Mouse (Mus musculus): ENCODE data around the gene Klk12. TPM values are rescaled to one million over a fixed set of nuclear protein-coding genes. Genes with fewer than 3 reads are reported as not detected.

Gene Klk12
- total and polyA plus RNA-seq, 2 experiments from 2014 or later = not detected

GRCm38 (mm10) chr7:43771916-43772315, 3.2 kb downstream of the Klk12 start:
- Histone ChIP-seq H3K27me3 (ENCODE audit: insufficient read depth, low read length) (no peaks in the 10 kb centered on the region), H3K27ac (ENCODE audit: low read depth, low read length) (no peak overlapping the region), H3K9ac (replicated peaks; ENCODE audit: low read length, poor library complexity, severe bottlenecking) (no peak overlapping the region), H3K4me3 (ENCODE audit: low read depth, low read length) (no peak overlapping the region), H3K36me3 (ENCODE audit: insufficient read depth, low read length) (no peaks in the 10 kb centered on the region), H3K4me2 (ENCODE audit: low read depth, low read length, poor library complexity, severe bottlenecking) (no peak overlapping the region), H3K9me3 (ENCODE audit: low read length) (no peaks in the 10 kb centered on the region), H3K4me1 (ENCODE audit: insufficient read depth, low read length) (no peaks in the 10 kb centered on the region)
- no peak for TF ChIP-seq CTCF (IDR thresholded peaks at IDR 0.05)
- WGBS = 94% methylated on average over 6 of the region's 6 CpGs
- DNase-seq (ENCODE audit: low spot score) = no peak
- no peak for ATAC-seq (ENCODE audit: low FRiP score)

GRCm38 (mm10) chr7:43772901-43773300, 4.2 kb downstream of the Klk12 start:
- ATAC-seq (ENCODE audit: low FRiP score) (no peak), DNase-seq (ENCODE audit: low spot score) (no peak)
- Histone ChIP-seq H3K4me1 (ENCODE audit: insufficient read depth, low read length) (no peaks in the 10 kb centered on the region), H3K9ac (replicated peaks; ENCODE audit: low read length, poor library complexity, severe bottlenecking) (no peak overlapping the region), H3K9me3 (ENCODE audit: low read length) (no peaks in the 10 kb centered on the region), H3K4me3 (ENCODE audit: low read depth, low read length) (no peak overlapping the region), H3K27me3 (ENCODE audit: insufficient read depth, low read length) (no peaks in the 10 kb centered on the region), H3K27ac (ENCODE audit: low read depth, low read length) (no peak overlapping the region), H3K4me2 (ENCODE audit: low read depth, low read length, poor library complexity, severe bottlenecking) (no peak overlapping the region), H3K36me3 (ENCODE audit: insufficient read depth, low read length) (no peaks in the 10 kb centered on the region)
- WGBS = 81% methylated on average over 3 of the region's 3 CpGs
- no peak for TF ChIP-seq CTCF (IDR thresholded peaks at IDR 0.05)

DNA sequence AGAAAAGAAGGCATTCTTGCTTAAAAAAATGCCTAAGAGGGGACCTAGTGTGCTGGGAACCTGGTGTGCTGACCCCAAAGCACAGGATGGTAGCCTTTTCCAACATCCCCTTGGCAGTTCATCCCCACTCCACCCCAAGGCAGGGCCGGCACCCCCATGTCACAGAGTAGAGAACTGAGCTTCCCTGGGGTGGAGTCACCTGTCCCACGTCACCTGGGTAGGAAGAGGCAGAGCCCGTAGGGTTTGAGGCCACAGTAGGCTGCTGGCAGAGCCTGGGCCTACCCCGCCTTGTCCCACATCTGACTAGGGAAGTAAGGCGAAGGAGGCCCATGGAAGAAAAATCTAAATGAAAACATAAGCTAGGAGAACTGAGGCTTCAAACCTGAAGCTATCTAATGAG, 5.7 kb downstream of the Klk12 start, which contains the start of gene Klk11:
Gene Klk11 (plus strand): TSS at position 241 of the 400 bp plus-strand sequence.
- Histone ChIP-seq H3K27ac (ENCODE audit: low read depth, low read length) (no peak within 1 kb of the TSS), H3K9ac (replicated peaks; ENCODE audit: low read length, poor library complexity, severe bottlenecking) (no peak within 1 kb of the TSS), H3K9me3 (ENCODE audit: low read length) (no peaks in the 10 kb centered on the region), H3K4me3 (ENCODE audit: low read depth, low read length) (no peak within 1 kb of the TSS), H3K36me3 (ENCODE audit: insufficient read depth, low read length) (no peaks in the 10 kb centered on the region), H3K27me3 (ENCODE audit: insufficient read depth, low read length) (no peaks in the 10 kb centered on the region), H3K4me1 (ENCODE audit: insufficient read depth, low read length) (no peaks in the 10 kb centered on the region), H3K4me2 (ENCODE audit: low read depth, low read length, poor library complexity, severe bottlenecking) (no peak within 1 kb of the TSS)
- DNase-seq (ENCODE audit: low spot score) (no peak), ATAC-seq (ENCODE audit: low FRiP score) (no peak)
- WGBS = 93% methylated on average over 5 of the region's 5 CpGs
- TF ChIP-seq CTCF (IDR thresholded peaks at IDR 0.05) = no peak

GRCm38 (mm10) chr7:43774802-43775201, 6.1 kb downstream of the Klk12 start:
- Histone ChIP-seq H3K27me3 (ENCODE audit: insufficient read depth, low read length) (no peaks in the 10 kb centered on the region), H3K9ac (replicated peaks; ENCODE audit: low read length, poor library complexity, severe bottlenecking) (no peak overlapping the region), H3K9me3 (ENCODE audit: low read length) (no peaks in the 10 kb centered on the region), H3K4me3 (ENCODE audit: low read depth, low read length) (no peak overlapping the region), H3K36me3 (ENCODE audit: insufficient read depth, low read length) (no peaks in the 10 kb centered on the region), H3K4me1 (ENCODE audit: insufficient read depth, low read length) (no peaks in the 10 kb centered on the region), H3K4me2 (ENCODE audit: low read depth, low read length, poor library complexity, severe bottlenecking) (no peak overlapping the region), H3K27ac (ENCODE audit: low read depth, low read length) (no peak overlapping the region)
- WGBS = 38% methylated on average over 6 of the region's 6 CpGs
- no peak for TF ChIP-seq CTCF (IDR thresholded peaks at IDR 0.05)
- ATAC-seq (ENCODE audit: low FRiP score) = no peak
- DNase-seq (ENCODE audit: low spot score) = no peak

- no peaks in the 10 kb centered on the region for H3K36me3 ChIP-seq (ENCODE audit: insufficient read depth, low read length)
- no peaks in the 10 kb centered on the region for H3K4me1 ChIP-seq (ENCODE audit: insufficient read depth, low read length)
- H3K4me2 ChIP-seq (ENCODE audit: low read depth, low read length, poor library complexity, severe bottlenecking) = no peak overlapping the region
- TF ChIP-seq CTCF (IDR thresholded peaks at IDR 0.05) = no peak
- no peak overlapping the region for H3K9ac ChIP-seq (replicated peaks; ENCODE audit: low read length, poor library complexity, severe bottlenecking)
- no peak for DNase-seq (ENCODE audit: low spot score)
- ATAC-seq (ENCODE audit: low FRiP score) = no peak
- H3K27ac ChIP-seq (ENCODE audit: low read depth, low read length) = no peak overlapping the region
- no peaks in the 10 kb centered on the region for H3K9me3 ChIP-seq (ENCODE audit: low read length)
- no peak overlapping the region for H3K4me3 ChIP-seq (ENCODE audit: low read depth, low read length)
- WGBS = 50% methylated on average over 6 of the region's 7 CpGs
- no peaks in the 10 kb centered on the region for H3K27me3 ChIP-seq (ENCODE audit: insufficient read depth, low read length)
Measured at GRCm38 (mm10) chr7:43775311-43776057, 6.8 kb downstream of the Klk12 start.

DNA sequence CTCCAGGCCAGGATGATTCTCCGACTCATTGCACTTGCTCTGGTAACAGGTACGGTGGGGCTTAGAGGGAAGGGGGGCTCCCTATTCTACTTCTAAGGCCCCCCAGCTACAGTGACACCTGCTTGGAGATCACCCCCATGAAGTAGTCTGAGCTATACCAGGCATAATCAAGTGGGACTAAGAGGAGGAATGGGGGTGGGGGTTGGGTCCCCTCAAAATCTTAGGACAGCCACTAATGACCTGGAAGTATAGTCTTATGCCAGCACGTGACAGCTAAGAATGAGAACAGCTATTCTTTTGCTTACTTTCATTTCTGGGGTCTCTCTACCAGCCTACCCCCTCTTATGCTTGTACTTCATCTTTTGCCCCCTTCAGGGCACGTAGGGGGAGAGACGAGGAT, 7.8 kb downstream of the Klk12 start:
- TF ChIP-seq CTCF (IDR thresholded peaks at IDR 0.05) = no peak
- no peak overlapping the region for H3K4me2 ChIP-seq (ENCODE audit: low read depth, low read length, poor library complexity, severe bottlenecking)
- ATAC-seq (ENCODE audit: low FRiP score) (no peak), DNase-seq (ENCODE audit: low spot score) (no peak)
- no peak overlapping the region for H3K27ac ChIP-seq (ENCODE audit: low read depth, low read length)
- H3K36me3 ChIP-seq (ENCODE audit: insufficient read depth, low read length) = no peaks in the 10 kb centered on the region
- WGBS = 85% methylated on average over 5 of the region's 5 CpGs
- H3K9ac ChIP-seq (replicated peaks; ENCODE audit: low read length, poor library complexity, severe bottlenecking) = no peak overlapping the region
- no peaks in the 10 kb centered on the region for H3K9me3 ChIP-seq (ENCODE audit: low read length)
- H3K4me3 ChIP-seq (ENCODE audit: low read depth, low read length) = no peak overlapping the region
- H3K4me1 ChIP-seq (ENCODE audit: insufficient read depth, low read length) = no peaks in the 10 kb centered on the region
- H3K27me3 ChIP-seq (ENCODE audit: insufficient read depth, low read length) = no peaks in the 10 kb centered on the region
